In the genomic region with DNA sequence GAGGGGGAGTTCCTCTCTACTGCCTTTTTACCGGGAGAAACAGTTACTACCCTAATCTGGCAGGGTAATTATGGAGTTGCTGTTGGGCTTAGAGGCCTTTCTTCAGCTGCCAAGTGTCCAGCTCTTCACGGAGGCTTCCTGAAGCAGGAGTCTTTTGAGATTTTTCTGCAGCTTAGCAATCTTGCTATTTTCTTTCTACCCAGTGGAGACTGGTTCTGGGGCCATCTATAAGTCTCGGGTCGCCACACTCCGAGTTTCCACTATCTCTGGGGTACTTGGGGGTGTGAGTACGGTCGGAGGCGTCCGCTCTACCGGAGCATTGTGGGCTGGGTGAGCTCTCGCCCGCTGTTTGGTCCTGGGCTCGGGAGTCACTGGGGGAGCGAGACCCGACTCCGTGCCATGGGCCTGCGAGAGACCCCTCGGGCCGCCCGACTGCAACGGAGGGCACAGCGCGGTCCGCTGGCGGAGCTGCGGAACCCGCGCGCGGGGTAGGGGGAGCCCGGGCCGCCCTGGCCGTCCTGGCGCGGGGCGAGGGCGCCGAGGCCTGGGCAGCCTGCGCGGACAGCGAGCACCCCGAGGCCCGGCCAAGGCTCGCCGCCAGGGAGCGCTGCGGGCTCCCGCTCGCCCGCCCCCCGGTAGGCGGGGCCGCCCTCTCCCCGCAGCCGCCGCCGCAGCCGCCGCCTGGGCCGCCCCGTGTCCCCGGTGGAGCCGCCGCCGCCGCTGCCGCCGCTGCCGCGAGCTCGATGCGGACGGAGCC, we compare ENCODE assay signal across 8 mouse cellular contexts. TPM values are rescaled to one million over a fixed set of nuclear protein-coding genes. Genes with fewer than 3 reads are reported as not detected.
DNase-seq lines count a peak whose midpoint lies in the region; ATAC-seq and TF ChIP-seq lines count a peak whose summit lies in the region.

Gene Ankrd52 (plus strand): TSS at position 661 of the 757 bp plus-strand sequence.

- WGBS in forebrain, embryonic 11.5 days = under 1% methylated on average over 66 of the region's 73 CpGs
- under 1% methylated on average over 68 of the region's 73 CpGs for WGBS in heart, postnatal 0 days
- WGBS in liver, postnatal 0 days (ENCODE audit: insufficient replicate concordance) = under 1% methylated on average over 37 of the region's 73 CpGs
- under 1% methylated on average over 38 of the region's 73 CpGs for WGBS in neural tube, embryonic 15.5 days

- TF ChIP-seq EP300 in heart, postnatal 0 days (IDR thresholded peaks at IDR 0.05; ENCODE audit: low read depth) = no peak
- TF ChIP-seq EP300 in liver, postnatal 0 days (IDR thresholded peaks at IDR 0.05; ENCODE audit: low read depth) = no peak

- DNase-seq in c-Kit-positive CD71-positive TER-119-negative erythroid progenitor cells, embryonic 14.5 days (ENCODE audit: low read depth) = peak; percentile 54
- DNase-seq in forebrain, embryonic 11.5 days (ENCODE audit: low spot score) = peak; percentile 92
- DNase-seq in heart, postnatal 0 days (ENCODE audit: low spot score) = peak; percentile 80
- DNase-seq in kidney, postnatal 36 days = peak; percentile 84 to 95
- DNase-seq in liver, postnatal 0 days = peak; percentile 91
- peak; percentile 81 for DNase-seq in testis, postnatal 14 days (ENCODE audit: low spot score)

- peak within 1 kb of the TSS; percentile 92 for H3K9ac ChIP-seq in forebrain, embryonic 11.5 days (ENCODE audit: low read length)
- H3K9ac ChIP-seq in heart, postnatal 0 days (replicated peaks; ENCODE audit: low read depth, low read length) = peak within 1 kb of the TSS; percentile 92
- H3K9ac ChIP-seq in liver, postnatal 0 days (replicated peaks) = peak within 1 kb of the TSS; percentile 97
- peak within 1 kb of the TSS; percentile 83 for H3K9ac ChIP-seq in neural tube, embryonic 15.5 days (replicated peaks)

- peak within 1 kb of the TSS; percentile 79 for H3K4me2 ChIP-seq in forebrain, embryonic 11.5 days (ENCODE audit: low read depth, low read length, severe bottlenecking)
- peak within 1 kb of the TSS; percentile 68 for H3K4me2 ChIP-seq in heart, postnatal 0 days (ENCODE audit: low read depth, low read length)
- H3K4me2 ChIP-seq in liver, postnatal 0 days (ENCODE audit: low read depth, low read length) = peak within 1 kb of the TSS; percentile 92
- H3K4me2 ChIP-seq in neural tube, embryonic 15.5 days = peak within 1 kb of the TSS; percentile 80

- no peaks in the 10 kb centered on the region for H3K9me3 ChIP-seq in E14TG2a.4 (ENCODE audit: low read length)
- H3K9me3 ChIP-seq in forebrain, embryonic 11.5 days (ENCODE audit: control insufficient read depth, low read length) = no peaks in the 10 kb centered on the region
- no peaks in the 10 kb centered on the region for H3K9me3 ChIP-seq in heart, postnatal 0 days (replicated peaks; ENCODE audit: control insufficient read depth, low read length)
- H3K9me3 ChIP-seq in liver, postnatal 0 days (ENCODE audit: low read length) = no peaks in the 10 kb centered on the region
- H3K9me3 ChIP-seq in neural tube, embryonic 15.5 days (replicated peaks) = no peaks in the 10 kb centered on the region

- H3K27me3 ChIP-seq in E14TG2a.4 (ENCODE audit: insufficient read depth, low read length) = no peaks in the 10 kb centered on the region
- no peaks in the 10 kb centered on the region for H3K27me3 ChIP-seq in forebrain, embryonic 11.5 days (ENCODE audit: control insufficient read depth, insufficient read depth, low read length)
- H3K27me3 ChIP-seq in heart, postnatal 0 days (ENCODE audit: control insufficient read depth, insufficient read depth, low read length) = no peaks in the 10 kb centered on the region
- H3K27me3 ChIP-seq in liver, postnatal 0 days (ENCODE audit: insufficient read depth, low read length) = no peaks in the 10 kb centered on the region
- no peaks in the 10 kb centered on the region for H3K27me3 ChIP-seq in neural tube, embryonic 15.5 days (replicated peaks)

- peak within 1 kb of the TSS; percentile 76 for H3K27ac ChIP-seq in forebrain, embryonic 11.5 days (ENCODE audit: low read depth, low read length)
- H3K27ac ChIP-seq in heart, postnatal 0 days (ENCODE audit: low read depth) = peak within 1 kb of the TSS; percentile 84
- peak within 1 kb of the TSS; percentile 80 for H3K27ac ChIP-seq in liver, postnatal 0 days (ENCODE audit: low read depth)
- peak within 1 kb of the TSS; percentile 97 for H3K27ac ChIP-seq in neural tube, embryonic 15.5 days (replicated peaks)

- H3K4me3 ChIP-seq in E14TG2a.4 (replicated peaks; ENCODE audit: low read length) = peak within 1 kb of the TSS; percentile 92
- peak within 1 kb of the TSS; percentile 67 for H3K4me3 ChIP-seq in forebrain, embryonic 11.5 days (ENCODE audit: low read depth, low read length)
- peak within 1 kb of the TSS; percentile 85 for H3K4me3 ChIP-seq in heart, postnatal 0 days (ENCODE audit: low read depth, low read length)
- H3K4me3 ChIP-seq in liver, postnatal 0 days (ENCODE audit: low read depth, low read length) = peak within 1 kb of the TSS; percentile 96
- peak within 1 kb of the TSS; percentile 91 for H3K4me3 ChIP-seq in neural tube, embryonic 15.5 days (replicated peaks)

- TF ChIP-seq CTCF in E14TG2a.4 (conservative IDR thresholded peaks at IDR 0.05; ENCODE audit: low read length) = no peak
- peak; percentile 32 for TF ChIP-seq CTCF in heart, postnatal 0 days (IDR thresholded peaks at IDR 0.05; ENCODE audit: low read depth)
- peak; percentile 53 for TF ChIP-seq CTCF in liver, postnatal 0 days (IDR thresholded peaks at IDR 0.05; ENCODE audit: low read depth)

- H3K36me3 ChIP-seq in E14TG2a.4 (ENCODE audit: insufficient read depth, low read length) = peaks cover 35% of the 10 kb centered on the region
- peaks cover 1% of the 10 kb centered on the region; the same call in 1 of the 2 replicates for H3K36me3 ChIP-seq in forebrain, embryonic 11.5 days (ENCODE audit: control insufficient read depth, insufficient read depth, low read length)
- peaks cover 32% of the 10 kb centered on the region for H3K36me3 ChIP-seq in heart, postnatal 0 days (replicated peaks; ENCODE audit: control insufficient read depth, insufficient read depth, low read length)
- H3K36me3 ChIP-seq in liver, postnatal 0 days (replicated peaks; ENCODE audit: insufficient read depth, low read length) = peaks cover 19% of the 10 kb centered on the region
- peaks cover 28% of the 10 kb centered on the region for H3K36me3 ChIP-seq in neural tube, embryonic 15.5 days

- H3K4me1 ChIP-seq in E14TG2a.4 (replicated peaks; ENCODE audit: low read depth, low read length) = peaks cover 55% of the 10 kb centered on the region
- peaks cover 12% of the 10 kb centered on the region; the same call in 1 of the 2 replicates for H3K4me1 ChIP-seq in forebrain, embryonic 11.5 days (replicated peaks; ENCODE audit: control insufficient read depth, insufficient read depth, low read length)
- H3K4me1 ChIP-seq in heart, postnatal 0 days (ENCODE audit: control insufficient read depth, insufficient read depth) = peaks cover 14% of the 10 kb centered on the region
- H3K4me1 ChIP-seq in liver, postnatal 0 days (ENCODE audit: insufficient read depth) = peaks cover 19% of the 10 kb centered on the region
- peaks cover 30% of the 10 kb centered on the region for H3K4me1 ChIP-seq in neural tube, embryonic 15.5 days

- peak; percentile 93 for ATAC-seq in forebrain, embryonic 11.5 days (replicated peaks; ENCODE audit: low FRiP score)
- ATAC-seq in heart, postnatal 0 days (ENCODE audit: insufficient read depth, low read depth) = peak; percentile 93
- peak; percentile 93 for ATAC-seq in liver, postnatal 0 days
- peak; percentile 91 for ATAC-seq in neural tube, embryonic 15.5 days (ENCODE audit: low FRiP score)

RNA-seq across cellular contexts. Expression of gene Ankrd52, which starts in this region (rescaled TPM):
- polyA plus RNA-seq in forebrain, embryonic 11.5 days (2014; fragmentation: Nextera tagmentation; extraction: Ambion mirVana) = 13.3 and 15.4 TPM in 2 replicates
- 14.3 and 17.6 TPM in 2 replicates for total RNA-seq in heart, postnatal 0 days (2014; rRNA removed; ENCODE audit: low replicate concordance)
- polyA plus RNA-seq in heart, postnatal 0 days (2015; fragmentation: Nextera tagmentation; extraction: Ambion mirVana) = 4.2 and 4.5 TPM in 2 replicates
- polyA plus RNA-seq in liver, postnatal 0 days (2015; fragmentation: Nextera tagmentation; extraction: Ambion mirVana) = 2.0 and 2.7 TPM in 2 replicates
- polyA plus RNA-seq in neural tube, embryonic 15.5 days (2015; fragmentation: Nextera tagmentation; extraction: Ambion mirVana) = 11.2 and 13.1 TPM in 2 replicates

Comparison
In these comparisons a context has a peak if more than half of its experiments do, and no peak if none do; other contexts are left out.
1. Peak in every context shown above with its lines: DNase-seq, ATAC-seq, H3K4me3 ChIP-seq and H3K27ac ChIP-seq.